Mouse (Mus musculus): Measurements from ENCODE around the gene Mthfd1l.

GRCm38 (mm10) chr10:4022628-4023303 is 49.8 kb downstream of the Mthfd1l start:
- TF ChIP-seq POLR2A (IDR thresholded peaks at IDR 0.05; ENCODE audit: borderline replicate concordance, low read depth, low read length) (no peak), CTCF (IDR thresholded peaks at IDR 0.05; ENCODE audit: low read depth, low read length) (no peak)

Data from bone marrow macrophage, adult 2 months (primary cell).